Mouse (Mus musculus): ENCODE results near the gene Ubl3.

DNA sequence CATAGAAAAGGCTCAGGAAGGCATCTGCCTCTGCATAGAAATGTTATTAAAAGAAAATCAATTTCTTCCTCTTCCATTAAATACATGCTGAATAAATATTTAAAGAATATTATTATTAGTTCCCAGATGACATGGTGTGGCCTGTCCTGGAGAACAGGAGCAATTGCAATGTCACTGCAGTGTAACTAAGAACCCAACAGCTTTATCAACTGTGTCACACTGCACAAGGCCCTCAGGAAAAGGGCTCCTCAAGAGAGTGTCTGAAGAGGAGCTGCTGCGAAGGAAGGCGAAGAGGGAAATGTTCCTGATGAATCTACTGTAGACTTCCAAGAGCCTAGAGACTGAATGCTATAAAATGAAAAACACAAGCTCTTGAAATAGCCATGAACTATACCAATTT, 18.7 kb downstream of the Ubl3 start:
- TF ChIP-seq ZNF384 (IDR thresholded peaks at IDR 0.05; ENCODE audit: low read depth, low read length) (no peak), MAFK (IDR thresholded peaks at IDR 0.05; ENCODE audit: insufficient read depth, low read depth, low read length) (no peak), CHD2 (IDR thresholded peaks at IDR 0.05; ENCODE audit: low read depth, low read length) (no peak), HCFC1 (IDR thresholded peaks at IDR 0.05; ENCODE audit: borderline replicate concordance, insufficient read depth, low read length) (no peak)

Data from ES-E14 (cell line).